Mouse (Mus musculus) macrophage (primary cell): ENCODE measurements around the gene Yeats2. TPM values are rescaled to one million over a fixed set of nuclear protein-coding genes. Genes with fewer than 3 reads are reported as not detected.

Source experiments
- H3K27ac ChIP-seq: fragments of 350-480 bp; formaldehyde crosslinking; 2 replicates; pipeline ENCODE4 v1.9.0; 2021
- H3K36me3 ChIP-seq: fragments of 350-480 bp; formaldehyde crosslinking; 2 replicates; pipeline ENCODE4 v1.9.0; 2021; ENCODE audit errors: inconsistent target
- H3K4me3 ChIP-seq: fragments of 350-480 bp; formaldehyde crosslinking; 2 replicates; pipeline ENCODE4 v1.9.0; 2021; ENCODE audit errors: inconsistent target
- H3K79me2 ChIP-seq: fragments of 350-480 bp; formaldehyde crosslinking; 2 replicates; pipeline ENCODE4 v1.9.0; 2021; ENCODE audit errors: inconsistent target
- WGBS: methylation state at CpG from one replicate; pipeline ENCODE4 v1.1.7; 2026; ENCODE audit warnings: inconsistent platforms; ENCODE audit not compliant: missing documents; 5-methylcytosine and 5-hydroxymethylcytosine counted together
- polyA plus RNA-seq: library from polyadenylated mRNA; stranded (reverse); fragments of 250-400 nt; gene quantifications from 3 replicates; pipeline ENCODE4 v1.2.4, GENCODE M21; 2018; ENCODE audit warnings: inconsistent platforms

The Yeats2 gene
- polyA plus RNA-seq, 1 experiment from 2014 or later, result 8.4 TPM

DNA sequence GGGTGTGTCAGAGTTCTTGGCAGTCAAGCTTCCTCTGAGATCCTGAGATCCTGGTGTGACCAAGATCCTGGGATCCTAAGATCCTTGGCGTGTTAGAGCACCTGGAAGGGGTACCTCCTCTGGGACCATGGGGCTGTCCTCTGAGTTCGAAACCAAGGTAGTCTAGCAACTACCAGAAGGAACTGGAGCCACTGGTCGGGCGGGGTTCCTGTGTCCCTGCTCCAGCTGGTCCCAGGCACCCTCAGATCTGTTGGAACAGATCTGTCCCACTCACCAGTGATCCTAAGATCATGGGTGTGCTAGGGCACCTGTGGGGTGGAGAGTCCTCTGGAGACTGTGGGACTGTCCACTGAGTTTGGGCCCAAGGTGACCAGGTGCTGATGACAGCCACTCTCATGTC lies 85.8 kb downstream of the Yeats2 start:
- Histone ChIP-seq H3K4me3 (no peak overlapping the region), H3K36me3 (peaks cover 46% of the 10 kb centered on the region), H3K27ac (no peak overlapping the region), H3K79me2 (no peaks in the 10 kb centered on the region)
- WGBS, result 97% methylated on average over 4 of the region's 4 CpGs

DNA sequence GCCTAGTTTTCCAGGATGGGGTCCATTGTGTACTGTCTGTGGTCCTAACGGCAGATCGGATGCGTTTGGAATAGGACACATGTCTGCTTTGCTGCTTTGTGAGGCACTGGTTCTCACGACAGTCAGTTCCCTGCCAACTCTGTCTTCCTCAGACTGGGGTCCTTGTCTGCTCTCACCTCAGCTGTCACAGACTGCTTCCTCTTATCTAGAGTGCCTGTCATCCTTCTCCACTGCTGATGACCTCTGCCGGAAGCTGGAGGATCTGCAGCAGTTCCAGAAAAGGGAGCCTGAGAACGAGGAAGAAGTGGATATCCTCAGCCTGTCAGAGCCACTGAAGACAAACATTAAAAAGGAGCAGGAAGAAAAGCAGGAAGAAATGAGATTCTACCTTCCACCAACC lies 86.6 kb downstream of the Yeats2 start:
- Histone ChIP-seq H3K27ac (no peak overlapping the region), H3K79me2 (no peaks in the 10 kb centered on the region), H3K4me3 (no peak overlapping the region), H3K36me3 (peaks cover 38% of the 10 kb centered on the region)
- WGBS, result 76% methylated on average over 6 of the region's 6 CpGs

DNA sequence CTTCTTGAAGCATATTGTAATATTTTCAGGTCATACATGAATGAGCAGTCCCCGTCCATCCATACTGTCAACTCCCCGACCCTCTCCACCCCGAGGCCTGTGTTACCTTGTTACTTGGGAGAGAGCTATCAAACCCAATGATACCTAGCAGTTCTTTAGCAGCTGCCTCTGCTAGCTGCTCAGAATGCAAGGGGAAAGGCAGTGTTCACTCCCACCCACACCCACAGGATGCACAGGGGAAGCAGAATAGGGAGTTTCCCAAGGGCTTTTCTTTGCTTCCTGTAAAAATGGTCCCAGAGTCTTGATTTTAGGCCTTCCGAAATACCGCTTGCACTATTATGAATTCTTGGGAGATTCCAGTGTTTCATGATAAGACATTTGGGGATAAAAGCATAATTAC lies 87.3 kb downstream of the Yeats2 start:
- peaks cover 33% of the 10 kb centered on the region; the same call in 1 of the 2 replicates for H3K36me3 ChIP-seq
- WGBS, result 93% methylated on average over 5 of the region's 5 CpGs
- no peak overlapping the region for H3K27ac ChIP-seq
- H3K79me2 ChIP-seq, result no peaks in the 10 kb centered on the region
- no peak overlapping the region for H3K4me3 ChIP-seq

DNA sequence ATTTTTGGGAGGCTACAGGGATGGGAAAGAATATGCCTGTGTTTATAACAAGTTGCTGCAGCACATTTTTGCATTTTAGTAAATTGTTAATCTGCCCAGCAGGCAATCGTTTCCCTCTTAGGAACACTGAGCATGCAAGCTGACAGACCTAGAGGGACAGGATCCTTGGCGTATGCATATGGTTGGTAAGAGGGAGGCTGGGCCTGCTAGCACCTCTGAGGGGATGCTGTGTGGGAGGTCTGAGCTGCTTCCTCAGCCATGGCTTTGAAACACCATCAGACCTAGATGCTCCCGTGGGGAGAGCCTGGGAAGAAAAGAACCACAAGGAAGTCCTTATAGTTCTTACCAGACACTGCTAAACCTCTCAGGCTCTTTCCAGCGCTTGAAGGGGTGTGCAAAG lies 93.5 kb downstream of the Yeats2 start:
- WGBS, result 74% methylated on average over 4 of the region's 4 CpGs
- H3K27ac ChIP-seq, result no peak overlapping the region
- H3K79me2 ChIP-seq, result no peaks in the 10 kb centered on the region
- peaks cover 14% of the 10 kb centered on the region; the same call in 1 of the 2 replicates for H3K36me3 ChIP-seq
- no peak overlapping the region for H3K4me3 ChIP-seq

DNA sequence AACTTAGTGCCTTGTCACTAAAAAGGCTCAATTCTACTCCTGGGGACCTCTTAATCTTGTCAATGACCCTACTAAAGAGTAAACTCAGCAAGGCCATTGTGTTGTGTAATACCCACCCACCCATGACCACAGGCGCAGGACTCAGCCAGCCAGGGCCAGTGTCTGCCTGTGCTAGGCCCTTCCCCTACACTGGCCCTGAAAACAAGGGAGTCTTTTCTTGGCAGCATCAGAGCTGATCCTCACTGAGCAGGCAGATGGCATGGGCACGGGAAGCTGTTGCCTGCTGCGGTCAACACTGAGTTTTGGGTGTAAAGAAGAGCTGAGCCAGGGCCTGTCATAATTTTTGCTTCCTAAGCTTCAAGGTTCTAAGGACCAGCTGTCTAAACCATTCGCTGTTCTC lies 96.6 kb downstream of the Yeats2 start:
- 83% methylated on average over 4 of the region's 4 CpGs for WGBS
- no peak overlapping the region for H3K27ac ChIP-seq
- no peaks in the 10 kb centered on the region for H3K79me2 ChIP-seq
- no peak overlapping the region for H3K4me3 ChIP-seq
- no peaks in the 10 kb centered on the region for H3K36me3 ChIP-seq

DNA sequence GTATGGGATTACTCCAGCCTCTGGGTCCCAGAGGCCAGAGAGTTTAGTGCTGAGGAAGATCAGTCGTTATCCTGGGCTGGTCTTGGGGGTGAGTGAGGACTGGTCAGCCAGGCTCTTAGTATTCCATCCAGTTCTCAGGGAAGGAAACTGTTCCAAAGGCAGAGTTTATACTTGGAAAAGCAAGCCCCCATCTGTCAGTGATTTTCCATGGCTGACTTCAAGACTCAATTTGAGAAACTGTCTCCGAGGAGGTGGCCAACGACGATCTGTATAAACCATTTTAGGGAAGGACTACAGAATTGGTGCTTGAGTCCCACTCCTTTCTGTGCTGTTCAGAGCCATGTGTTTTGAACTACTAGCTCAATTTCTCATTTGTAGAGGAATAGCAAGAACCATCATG lies 97.8 kb downstream of the Yeats2 start:
- 98% methylated on average over 4 of the region's 4 CpGs for WGBS
- Histone ChIP-seq H3K4me3 (no peak overlapping the region), H3K36me3 (no peaks in the 10 kb centered on the region), H3K27ac (no peak overlapping the region), H3K79me2 (no peaks in the 10 kb centered on the region)

DNA sequence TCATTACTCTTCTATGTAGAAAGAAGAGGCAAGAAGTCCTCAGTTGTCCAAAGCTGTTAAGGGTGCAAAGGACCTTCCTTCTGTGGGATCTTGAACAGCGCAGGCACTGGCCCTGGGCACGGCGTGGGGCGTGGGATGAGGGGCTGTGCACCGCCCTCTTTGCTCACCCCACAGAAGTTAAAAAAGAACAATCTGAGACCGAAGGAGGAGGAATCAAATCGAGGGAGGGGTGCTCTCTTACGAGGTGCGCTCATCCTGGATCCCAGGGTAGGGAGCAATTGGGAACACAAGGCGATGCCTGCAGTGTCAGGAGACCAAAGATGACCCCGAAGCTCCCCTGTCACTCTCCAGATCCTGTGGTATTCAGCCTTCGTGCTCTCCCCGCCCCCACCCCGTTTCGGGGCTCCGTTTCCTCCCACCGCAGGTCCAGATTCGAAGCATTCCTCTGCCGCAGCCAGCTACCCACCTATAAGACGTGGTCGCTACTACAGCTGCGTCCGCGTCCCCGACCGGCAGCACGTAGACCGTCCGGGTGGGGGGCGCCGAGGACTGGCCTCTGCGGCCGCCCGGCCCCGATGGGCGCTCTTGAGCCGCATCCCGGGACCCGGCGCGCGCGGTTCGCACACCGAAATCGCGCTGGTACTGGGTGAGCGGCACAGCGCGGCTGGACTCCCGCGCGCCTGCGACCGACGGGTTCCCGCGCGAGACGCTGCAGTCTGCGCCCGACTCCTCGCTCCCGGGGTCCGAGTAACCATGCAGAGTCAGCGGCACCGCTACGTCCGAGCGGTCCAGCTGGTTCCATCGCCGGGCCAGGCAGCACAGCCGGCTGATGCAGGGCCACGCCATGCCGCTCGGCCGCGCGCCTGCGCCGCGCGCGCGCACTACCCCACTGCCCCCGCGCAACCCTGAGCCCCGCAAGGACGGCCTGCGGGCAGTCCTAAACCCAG lies 99.9 kb downstream of the Yeats2 start, which contains the start of gene Map6d1:
Map6d1 (minus strand) TSS at position 891 of the 947 bp plus-strand sequence.
- Histone ChIP-seq H3K27ac (no peak within 1 kb of the TSS), H3K79me2 (no peaks in the 10 kb centered on the region), H3K4me3 (no peak within 1 kb of the TSS; the same call in 1 of the 2 replicates), H3K36me3 (no peaks in the 10 kb centered on the region)
- WGBS, result 3% methylated on average over 85 of the region's 90 CpGs

DNA sequence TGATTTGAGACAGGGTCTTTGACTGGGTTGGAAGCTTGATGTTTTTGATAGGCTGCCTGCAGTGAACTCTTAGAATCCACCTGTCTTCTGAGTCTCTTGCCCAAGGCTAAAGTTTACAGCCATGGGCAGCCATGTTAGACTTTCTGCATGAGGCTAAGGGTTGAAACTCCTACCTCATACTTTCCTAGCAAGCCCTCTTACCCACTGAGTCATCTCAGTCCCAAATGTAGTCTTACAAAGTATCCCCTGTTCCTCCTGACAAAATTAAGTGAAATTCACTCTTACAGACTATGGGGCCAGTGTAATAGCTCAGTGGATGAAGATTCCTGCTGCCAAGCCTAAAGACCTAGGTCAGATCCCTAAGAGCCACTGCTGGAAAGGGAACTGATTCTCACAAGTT lies 106.2 kb downstream of the Yeats2 start:
- Histone ChIP-seq H3K27ac (no peak overlapping the region), H3K36me3 (no peaks in the 10 kb centered on the region), H3K4me3 (no peak overlapping the region), H3K79me2 (no peaks in the 10 kb centered on the region)

DNA sequence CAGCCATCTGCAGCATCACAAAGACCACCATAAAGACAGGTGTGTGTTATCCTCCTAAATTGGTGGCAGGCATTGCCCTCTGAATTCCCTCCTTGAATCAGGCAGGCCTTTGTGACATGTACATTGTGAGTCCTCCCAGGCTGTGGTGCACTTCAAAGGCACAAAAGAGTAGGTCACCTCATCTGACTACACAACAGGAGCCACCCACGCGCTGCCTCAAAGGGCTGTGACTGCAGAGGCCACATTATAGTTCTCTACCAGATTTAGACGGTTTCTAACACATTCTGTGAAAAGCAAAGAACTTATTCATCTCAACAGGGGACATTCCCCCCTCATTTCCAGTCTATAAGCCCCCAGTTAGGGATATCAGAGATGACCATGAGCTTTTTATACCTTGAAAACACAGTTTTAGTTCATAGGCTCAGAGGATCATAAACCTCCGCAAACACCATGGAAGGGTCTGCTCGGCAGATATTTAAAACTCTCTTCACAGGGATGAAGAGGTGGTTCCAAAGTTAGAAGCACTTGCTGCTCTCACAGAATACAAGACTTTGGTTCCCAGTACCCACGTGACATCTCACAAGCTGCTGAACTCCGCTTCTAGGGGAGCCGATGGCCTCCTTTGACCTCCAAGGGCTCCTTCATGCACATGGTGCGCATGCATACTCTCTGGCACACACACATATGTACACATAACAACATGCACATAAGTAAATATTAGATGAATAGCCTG lies 107.7 kb downstream of the Yeats2 start:
- no peaks in the 10 kb centered on the region for H3K36me3 ChIP-seq
- WGBS, result 91% methylated on average over 9 of the region's 9 CpGs
- no peak overlapping the region for H3K4me3 ChIP-seq
- H3K79me2 ChIP-seq, result no peaks in the 10 kb centered on the region
- H3K27ac ChIP-seq, result no peak overlapping the region

DNA sequence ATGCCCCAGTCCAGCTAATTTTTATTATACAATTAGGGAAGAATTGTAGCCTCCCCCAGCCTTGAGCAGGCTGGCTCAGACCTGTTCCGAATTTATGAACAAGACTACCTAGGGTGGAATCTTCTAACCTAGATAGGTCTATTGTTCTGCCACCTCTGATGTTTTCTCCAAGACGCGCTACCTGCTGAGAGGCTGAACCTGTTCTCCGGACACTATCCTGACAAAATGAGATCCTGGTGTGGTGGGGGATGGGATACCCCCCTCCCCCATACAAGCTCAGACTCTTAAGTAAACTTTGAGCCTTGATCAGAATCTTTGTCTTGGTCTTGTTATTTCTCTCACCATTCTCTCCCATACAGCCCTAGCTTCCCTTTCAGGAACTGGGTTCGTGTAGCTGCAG lies 117.1 kb downstream of the Yeats2 start:
- WGBS, result 87% methylated on average over 5 of the region's 5 CpGs

DNA sequence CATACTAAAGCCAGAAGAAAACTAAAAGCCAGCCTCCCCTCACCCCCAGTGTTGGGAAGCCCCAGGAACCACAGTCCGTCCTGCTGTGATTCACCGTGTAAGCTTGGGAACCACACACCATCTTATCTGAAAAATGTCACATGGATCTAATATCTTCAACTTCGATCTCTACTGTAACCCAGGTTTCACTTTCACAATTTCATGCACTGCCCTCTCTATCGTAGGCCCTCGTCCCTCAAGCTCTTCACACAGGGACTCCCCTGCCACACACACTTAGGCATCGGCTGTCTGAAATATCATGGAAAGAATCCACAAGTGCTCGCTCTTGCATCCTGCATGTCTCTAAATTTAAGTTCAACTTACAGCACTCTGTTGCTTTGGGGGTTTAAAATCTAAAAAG lies 124.2 kb downstream of the Yeats2 start:
- Histone ChIP-seq H3K27ac (no peak overlapping the region), H3K36me3 (no peaks in the 10 kb centered on the region), H3K4me3 (no peak overlapping the region), H3K79me2 (no peaks in the 10 kb centered on the region)
- 19% methylated on average over 7 of the region's 7 CpGs for WGBS

More for the DNA sequence above, 117.1 kb downstream of the Yeats2 start:
- Histone ChIP-seq H3K36me3 (no peaks in the 10 kb centered on the region), H3K4me3 (no peak overlapping the region), H3K27ac (no peak overlapping the region), H3K79me2 (no peaks in the 10 kb centered on the region)

DNA sequence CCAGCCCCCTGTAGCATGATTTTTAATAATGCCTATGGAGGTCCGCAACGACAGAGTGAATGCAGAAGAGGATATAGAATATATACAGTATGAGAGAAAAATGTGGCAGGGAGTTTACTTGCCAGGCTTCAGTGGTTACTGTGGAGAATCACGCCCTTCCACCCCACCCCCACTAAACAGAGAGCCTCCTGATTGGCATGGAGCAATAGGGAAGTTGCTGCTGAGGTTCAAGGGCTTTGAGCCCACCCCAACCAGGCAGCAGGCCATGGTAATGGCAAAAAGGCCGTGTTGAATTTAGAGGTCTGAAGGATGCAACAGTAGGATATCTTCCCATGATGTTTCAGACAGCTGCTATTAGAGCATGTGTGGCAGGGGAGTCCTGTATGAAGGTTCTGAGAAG lies 130.5 kb downstream of the Yeats2 start:
- H3K36me3 ChIP-seq, result no peaks in the 10 kb centered on the region
- WGBS, result 41% methylated on average over 4 of the region's 4 CpGs
- no peak overlapping the region for H3K4me3 ChIP-seq
- H3K79me2 ChIP-seq, result no peaks in the 10 kb centered on the region
- no peak overlapping the region for H3K27ac ChIP-seq

DNA sequence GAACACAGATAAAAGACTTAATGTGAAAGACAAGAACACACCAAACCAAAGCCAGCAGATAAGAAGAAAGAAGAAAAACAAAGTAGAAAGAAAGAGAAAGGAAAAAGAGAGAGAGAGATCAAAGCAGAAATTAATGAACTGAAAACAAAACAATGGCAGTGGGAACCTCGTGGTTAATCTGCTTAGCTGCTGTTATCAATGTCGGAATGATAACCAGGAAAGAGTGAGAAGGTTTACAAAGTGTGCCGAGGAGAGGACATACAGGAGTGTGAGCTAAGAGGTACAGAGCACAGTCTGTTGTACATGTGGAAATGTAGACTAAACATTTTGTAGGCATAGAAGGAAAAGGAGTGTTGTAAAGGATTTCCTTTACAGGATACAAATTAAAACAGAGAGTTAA lies 132.1 kb downstream of the Yeats2 start:
- no peaks in the 10 kb centered on the region for H3K36me3 ChIP-seq
- H3K79me2 ChIP-seq, result no peaks in the 10 kb centered on the region
- no peak overlapping the region for H3K27ac ChIP-seq
- no peak overlapping the region for H3K4me3 ChIP-seq
- WGBS, result 56% methylated on average over 3 of the region's 3 CpGs

DNA sequence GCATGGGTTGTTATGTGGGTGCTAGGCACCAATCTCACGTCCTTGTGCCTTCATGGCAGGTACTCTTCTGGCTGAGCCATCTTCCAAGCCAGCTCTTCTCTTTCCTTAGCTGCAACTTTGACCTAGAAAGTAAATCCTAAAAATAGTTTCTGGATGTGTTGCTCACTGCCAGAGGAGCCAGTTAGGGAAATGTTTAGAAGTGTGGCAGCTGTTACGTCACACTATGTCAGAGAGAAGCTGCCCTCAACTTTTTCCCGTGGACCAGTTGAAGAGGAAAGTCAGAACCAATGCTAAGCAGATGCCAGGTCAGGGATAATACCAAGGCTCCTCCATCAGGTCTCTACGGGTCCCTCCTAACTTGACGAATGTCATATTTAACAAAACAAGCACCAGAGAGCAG lies 138.5 kb downstream of the Yeats2 start:
- Histone ChIP-seq H3K4me3 (no peak overlapping the region), H3K36me3 (peaks cover 47% of the 10 kb centered on the region), H3K79me2 (no peaks in the 10 kb centered on the region), H3K27ac (no peak overlapping the region)
- WGBS, result 86% methylated on average over 5 of the region's 5 CpGs

DNA sequence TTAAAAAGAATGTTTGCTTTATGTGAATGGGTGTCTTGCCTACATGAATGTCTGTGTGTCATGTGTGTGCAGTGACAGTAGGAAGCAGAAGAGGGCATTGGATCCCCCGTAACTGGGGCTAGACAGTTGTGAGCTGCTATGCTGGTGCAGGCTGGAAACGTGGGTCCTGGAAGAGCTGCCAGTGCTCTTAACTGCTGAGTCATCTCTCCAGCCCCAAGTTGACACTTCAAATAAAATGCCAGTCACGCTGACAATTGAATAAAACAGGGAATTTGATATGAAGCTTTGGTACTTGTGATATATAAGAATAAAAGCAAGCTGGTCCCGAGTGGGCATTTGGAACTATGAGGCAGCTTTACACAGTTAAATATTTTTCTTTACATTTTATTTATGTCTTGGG lies 139.4 kb downstream of the Yeats2 start:
- 83% methylated on average over 4 of the region's 4 CpGs for WGBS
- H3K79me2 ChIP-seq, result no peaks in the 10 kb centered on the region
- H3K36me3 ChIP-seq, result peaks cover 55% of the 10 kb centered on the region
- no peak overlapping the region for H3K27ac ChIP-seq
- H3K4me3 ChIP-seq, result no peak overlapping the region
